Mouse (Mus musculus) embryonic fibroblast, embryonic 13.5 days (primary cell): ENCODE data around the gene Psmd12.

Experiments
- CTCF ChIP-seq: IDR thresholded peaks from 2 replicates; pipeline ENCODE4 v1.5.1; 2011; ENCODE audit warnings: mild to moderate bottlenecking, control low read depth, low read length, moderate library complexity, borderline replicate concordance; ENCODE audit not compliant: insufficient read depth
- POLR2A ChIP-seq: IDR thresholded peaks from 2 replicates; pipeline ENCODE4 v1.6.1; 2011; ENCODE audit warnings: low read depth, mild to moderate bottlenecking, control low read depth, low read length, moderate library complexity

- TF ChIP-seq CTCF = no peak
- TF ChIP-seq POLR2A = no peak
Measured at GRCm38 (mm10) chr11:107465041-107465440, 14.2 kb upstream of the Psmd12 start.
